Mouse (Mus musculus): ENCODE measurements around the gene Rbp4.

Rbp4 gene

DNA sequence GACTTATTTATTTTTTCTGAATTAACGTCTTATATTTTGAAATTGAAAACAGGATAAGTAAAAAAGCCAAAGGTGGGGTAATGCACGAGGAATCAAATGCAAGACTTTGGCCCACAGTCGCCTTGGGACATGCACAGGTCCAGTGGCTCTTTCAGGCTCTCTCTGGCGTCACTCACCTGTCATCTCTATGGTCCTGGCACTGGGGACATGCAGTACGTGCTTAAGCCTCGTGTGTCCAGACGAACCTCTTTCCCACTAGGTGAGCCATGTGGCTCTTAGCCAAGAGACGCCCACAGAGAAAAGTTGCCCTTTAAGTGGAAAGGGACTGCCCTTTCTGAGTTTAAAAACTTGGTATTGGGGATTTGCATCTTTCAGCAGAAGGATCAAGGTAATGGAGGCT, 35.7 kb downstream of the Rbp4 start:
- CTCF ChIA-PET, result no interaction called here

DNA sequence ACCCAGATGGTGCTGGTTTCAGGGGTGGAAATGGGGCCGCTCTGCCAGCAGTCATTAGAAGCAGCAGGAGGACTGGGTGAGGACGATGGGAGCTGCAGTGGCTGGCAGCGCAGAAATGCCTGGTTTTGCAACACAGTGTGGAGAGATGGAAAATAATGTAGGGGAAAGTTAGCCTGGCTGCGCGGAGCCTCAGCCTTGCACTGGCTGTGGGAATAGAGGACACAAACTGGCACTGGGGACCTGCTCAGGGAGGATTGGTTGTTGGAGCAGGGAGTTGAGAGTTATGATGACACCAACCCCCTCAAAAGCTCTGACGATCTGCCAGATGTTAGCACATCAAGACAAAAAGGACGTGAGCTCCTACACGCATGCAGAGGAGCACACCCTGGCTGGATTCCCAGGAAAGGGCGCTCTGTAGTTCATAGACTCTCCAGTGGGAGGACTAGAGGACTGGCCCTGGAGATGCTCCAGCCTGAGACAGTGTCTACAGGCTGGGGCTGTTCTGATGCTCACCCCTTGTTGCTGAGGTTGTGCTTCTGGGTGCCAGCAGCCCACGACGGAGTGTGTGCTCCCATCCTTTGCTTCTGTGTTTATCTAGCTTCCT, 38.0 kb downstream of the Rbp4 start:
- CTCF ChIA-PET, result no interaction called here

GRCm38 (mm10) chr19:38085841-38086240, 39.2 kb downstream of the Rbp4 start:
- CTCF ChIA-PET, result no interaction called here

GRCm38 (mm10) chr19:38082931-38083525, 42.1 kb downstream of the Rbp4 start:
- CTCF ChIA-PET, result no interaction called here

DNA sequence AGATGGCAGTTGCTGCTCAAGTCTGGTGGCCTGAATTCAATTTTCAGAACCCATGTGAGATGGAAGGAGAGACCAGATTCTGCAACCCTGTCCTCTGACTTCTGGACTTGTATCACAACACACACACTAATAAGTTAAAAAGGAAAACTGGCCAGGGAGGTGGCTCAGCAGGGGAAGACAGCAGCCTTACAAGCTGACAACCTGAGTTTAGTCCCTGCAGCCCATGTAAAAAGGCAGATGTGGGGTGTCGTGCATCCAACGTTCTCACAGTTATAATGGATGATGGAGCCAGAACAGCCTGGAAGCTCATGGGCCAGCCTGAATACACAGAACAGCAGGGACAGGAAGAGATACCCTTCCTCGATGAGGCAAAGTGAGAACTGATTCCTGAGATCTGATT, 43.7 kb downstream of the Rbp4 start:
- CTCF ChIA-PET, result no interaction called here

DNA sequence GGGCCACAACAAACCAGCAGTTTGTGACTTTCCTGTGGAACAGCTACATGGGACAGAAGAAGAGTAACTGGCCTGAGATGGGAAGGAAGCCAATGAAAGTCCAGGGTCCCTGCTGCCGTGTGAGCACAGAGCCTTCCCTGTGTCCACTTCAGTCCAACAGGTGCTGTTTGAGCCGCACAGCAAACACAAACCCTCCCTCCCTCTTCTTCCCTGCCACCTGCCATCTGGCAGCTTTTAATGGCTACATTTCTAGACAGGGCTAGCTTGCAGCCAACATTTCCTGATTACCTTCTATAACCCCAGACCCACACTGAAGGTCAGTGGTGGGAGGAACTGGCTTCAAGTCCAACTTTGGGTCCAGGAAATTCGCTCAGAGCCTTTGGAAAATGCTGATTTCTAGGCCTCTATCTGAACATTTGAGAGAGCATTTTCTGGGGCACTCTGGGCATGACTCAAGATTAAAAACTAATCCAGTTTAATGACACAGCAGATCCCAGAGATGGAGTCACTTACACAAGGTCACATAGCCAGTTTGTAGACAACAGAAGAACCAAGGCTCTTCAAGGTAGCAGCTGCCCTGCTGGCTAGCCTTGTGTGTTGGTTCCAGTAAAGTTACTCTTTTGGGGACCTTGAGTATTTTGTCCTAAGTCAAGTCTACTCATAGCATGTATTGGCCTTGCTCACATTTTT, 47.1 kb downstream of the Rbp4 start:
- CTCF ChIA-PET, result no interaction called here

GRCm38 (mm10) chr19:38076251-38076650, 48.8 kb downstream of the Rbp4 start:
- CTCF ChIA-PET, result no interaction called here

DNA sequence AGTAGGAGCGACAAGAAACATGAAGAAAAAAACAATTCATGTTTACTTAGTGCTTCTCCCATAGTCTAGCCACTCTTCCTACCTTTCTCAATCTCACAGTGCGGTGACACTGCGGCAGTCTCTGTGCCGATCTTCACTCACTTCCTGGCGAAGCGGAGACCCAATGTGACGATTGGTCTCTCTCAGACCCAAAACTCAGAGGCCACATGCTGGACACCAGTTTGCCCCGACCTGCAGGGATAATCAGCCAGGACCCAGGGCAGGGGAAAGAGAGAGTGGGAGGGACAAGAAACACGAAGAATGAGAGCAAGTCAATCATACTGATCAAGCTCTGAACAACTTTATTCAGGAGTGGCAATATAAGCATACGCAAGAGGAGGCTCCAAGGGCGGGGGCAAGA, 50.0 kb downstream of the Rbp4 start:
- CTCF ChIA-PET, result no interaction called here

- CTCF ChIA-PET, result interaction anchor here (0.7 kb wide), 1 partner anchor 126 kb away, joined by 3 read pairs; no protein-coding TSS in a partner anchor
Observed at GRCm38 (mm10) chr19:38073226-38073625, 51.9 kb downstream of the Rbp4 start.

Data from spleen, embryonic (tissue).